Mouse (Mus musculus): ENCODE results near the gene Fam43b. TPM values are rescaled to one million over a fixed set of nuclear protein-coding genes. Genes with fewer than 3 reads are reported as not detected.

The Fam43b gene
- polyA plus RNA-seq, 1 experiment from 2014 or later: 2.6 TPM

Other genes with a start within 250 kb of the Fam43b start
- gene Hp1bp3, start 180.2 kb downstream of the Fam43b start, polyA plus RNA-seq (2015; fragmentation: Nextera tagmentation; extraction: Ambion mirVana): 172 and 212 TPM in 2 replicates
- 9.4 TPM in 2 replicates for gene Sh2d5, start 146.1 kb downstream of the Fam43b start, polyA plus RNA-seq (2015; fragmentation: Nextera tagmentation; extraction: Ambion mirVana)
- 2.1 and 2.2 TPM in 2 replicates for gene Kif17, start 146.1 kb downstream of the Fam43b start, polyA plus RNA-seq (2015; fragmentation: Nextera tagmentation; extraction: Ambion mirVana)
- gene Ddost, start 91.8 kb downstream of the Fam43b start, polyA plus RNA-seq (2015; fragmentation: Nextera tagmentation; extraction: Ambion mirVana): 214 and 216 TPM in 2 replicates
- 84.9 and 94.0 TPM in 2 replicates for gene Pink1, start 70.2 kb downstream of the Fam43b start, polyA plus RNA-seq (2015; fragmentation: Nextera tagmentation; extraction: Ambion mirVana)
- 6.4 and 7.1 TPM in 2 replicates for gene Cda, start 28.5 kb downstream of the Fam43b start, polyA plus RNA-seq (2015; fragmentation: Nextera tagmentation; extraction: Ambion mirVana)
- gene Mul1, start 38.1 kb upstream of the Fam43b start, polyA plus RNA-seq (2015; fragmentation: Nextera tagmentation; extraction: Ambion mirVana): 19.8 and 21.6 TPM in 2 replicates
- gene Camk2n1, start 57.8 kb upstream of the Fam43b start, polyA plus RNA-seq (2015; fragmentation: Nextera tagmentation; extraction: Ambion mirVana): 15.0 and 15.3 TPM in 2 replicates
- 0.21 and 0.48 TPM in 2 replicates for gene Vwa5b1, start 239.4 kb upstream of the Fam43b start, polyA plus RNA-seq (2015; fragmentation: Nextera tagmentation; extraction: Ambion mirVana)